ENCODE assay signal across 13 mouse cellular contexts in genomic region chr12:117468329-117468728, GRCm38 (mm10). TPM values are rescaled to one million over a fixed set of nuclear protein-coding genes. Genes with fewer than 3 reads are reported as not detected.
A peak's percentile ranks its signal among the peaks of the same experiment; 100 is the strongest.
DNase-seq lines count a peak whose midpoint lies in the region; ATAC-seq and TF ChIP-seq lines count a peak whose summit lies in the region.
"Had no signal": no experiment of that assay in that cellular context is flagged by ENCODE, and none has a peak within 500 bp of the region (broad histone marks: within the 10 kb centered on the region; RNA-seq: fewer than 3 reads in every experiment).

No protein-coding gene starts in this region.

- no peak overlapping the region for H3K4me2 ChIP-seq in heart, postnatal 0 days (ENCODE audit: low read depth, low read length)
- H3K4me2 ChIP-seq: limb, embryonic 12.5 days had no signal

- no peak for TF ChIP-seq EP300 in heart, postnatal 0 days (IDR thresholded peaks at IDR 0.05; ENCODE audit: low read depth)

- no peaks in the 10 kb centered on the region for H3K9me3 ChIP-seq in heart, postnatal 0 days (replicated peaks; ENCODE audit: control insufficient read depth, low read length)
- H3K9me3 ChIP-seq: limb, embryonic 12.5 days had no signal

- no peak for TF ChIP-seq CTCF in heart, postnatal 0 days (IDR thresholded peaks at IDR 0.05; ENCODE audit: low read depth)

- DNase-seq in gastrocnemius, adult 18-20 months (ENCODE audit: low spot score) = peak; percentile 20
- DNase-seq in gastrocnemius, postnatal 4 days (ENCODE audit: low spot score in 2 of 2) = no peak
- DNase-seq in right cerebral cortex, adult 2 months (ENCODE audit: low spot score in 2 of 2) = peak; percentile 25 to 55
- DNase-seq in right cerebral cortex, postnatal 4 days = no peak
- DNase-seq in heart, postnatal 0 days (ENCODE audit: low spot score) = peak; percentile 80
- DNase-seq in skeletal muscle tissue, adult 2 months (ENCODE audit: low read depth, low spot score) = peak; percentile 62
- no peak for DNase-seq in kidney, adult 8-10 months
- no peak for DNase-seq in embryo, embryonic 10.5 days (ENCODE audit: low spot score)
- DNase-seq: spleen, adult 18-20 months; thymus, postnatal 4 days had no signal

- H3K27ac ChIP-seq in heart, postnatal 0 days (ENCODE audit: low read depth) = no peak overlapping the region
- H3K27ac ChIP-seq: limb, embryonic 12.5 days had no signal

- no peak overlapping the region for H3K9ac ChIP-seq in heart, postnatal 0 days (replicated peaks; ENCODE audit: low read depth, low read length)
- H3K9ac ChIP-seq: limb, embryonic 12.5 days had no signal

- H3K4me1 ChIP-seq in heart, postnatal 0 days (ENCODE audit: control insufficient read depth, insufficient read depth) = peaks cover 13% of the 10 kb centered on the region
- H3K4me1 ChIP-seq: limb, embryonic 12.5 days; megakaryocyte, embryonic 14.5 days had no signal

- H3K4me3 ChIP-seq in heart, postnatal 0 days (ENCODE audit: low read depth, low read length) = no peak overlapping the region
- H3K4me3 ChIP-seq: limb, embryonic 12.5 days; megakaryocyte, embryonic 14.5 days had no signal

- no peaks in the 10 kb centered on the region for H3K27me3 ChIP-seq in heart, postnatal 0 days (ENCODE audit: control insufficient read depth, insufficient read depth, low read length)
- H3K27me3 ChIP-seq: limb, embryonic 12.5 days; megakaryocyte, embryonic 14.5 days had no signal

- peak; percentile 80 for ATAC-seq in heart, postnatal 0 days (ENCODE audit: insufficient read depth, low read depth)
- ATAC-seq: intestine, embryonic 16.5 days had no signal

- 10% methylated on average over 5 of the region's 5 CpGs for WGBS in heart, postnatal 0 days

- no peaks in the 10 kb centered on the region for H3K36me3 ChIP-seq in heart, postnatal 0 days (replicated peaks; ENCODE audit: control insufficient read depth, insufficient read depth, low read length)
- H3K36me3 ChIP-seq: limb, embryonic 12.5 days had no signal

RNA-seq across cellular contexts. Expression of gene Rapgef5, which starts 48.0 kb away (rescaled TPM):
- total RNA-seq in gastrocnemius, adult 18-20 months (2021) = 1 to 10 TPM; 3.7 to 4.6 TPM
- total RNA-seq in gastrocnemius, postnatal 4 days (2021) = 10 to 100 TPM; 13.9 to 15.5 TPM
- 23.2 and 30.8 TPM in 2 replicates for total RNA-seq in heart, postnatal 0 days (2014; rRNA removed; ENCODE audit: low replicate concordance)
- 10.0 and 11.1 TPM in 2 replicates for polyA plus RNA-seq in heart, postnatal 0 days (2015; fragmentation: Nextera tagmentation; extraction: Ambion mirVana)

Comparison
In these comparisons a context has a peak if more than half of its experiments do, and no peak if none do; other contexts are left out.
1. DNase-seq: peak in gastrocnemius, adult 18-20 months (single experiment), right cerebral cortex, adult 2 months (2 of 2), heart, postnatal 0 days (single experiment) and skeletal muscle tissue, adult 2 months (single experiment); none in gastrocnemius, postnatal 4 days (0 of 2), right cerebral cortex, postnatal 4 days (single experiment), kidney, adult 8-10 months (0 of 2) and embryo, embryonic 10.5 days (single experiment).